8 mouse cellular contexts compared by ENCODE assay signal in genomic region chr1:166154162-166155112, GRCm38 (mm10). TPM values are rescaled to one million over a fixed set of nuclear protein-coding genes. Genes with fewer than 3 reads are reported as not detected.
DNase-seq lines count a peak whose midpoint lies in the region; ATAC-seq and TF ChIP-seq lines count a peak whose summit lies in the region.

No protein-coding gene starts in this region.

- H3K9ac ChIP-seq in forebrain, embryonic 16.5 days (replicated peaks; ENCODE audit: low read depth, low read length): no peak overlapping the region; the same call in 1 of the 2 replicates
- peak overlapping the region; percentile 27 for H3K9ac ChIP-seq in lung, embryonic 16.5 days (ENCODE audit: low read length)

- intact Hi-C loops in heart, postnatal 36 days (cut with DNase I): loop anchor here (1.0 to 10.0 kb wide), 5 partner anchors 187 to 500 kb away; no protein-coding TSS in a partner anchor

- H3K9me3 ChIP-seq in forebrain, embryonic 16.5 days (ENCODE audit: control insufficient read depth, low read length): no peaks in the 10 kb centered on the region
- no peaks in the 10 kb centered on the region for H3K9me3 ChIP-seq in lung, embryonic 16.5 days (ENCODE audit: control insufficient read depth, low read length)

- no peak overlapping the region for H3K27ac ChIP-seq in forebrain, embryonic 16.5 days (ENCODE audit: low read length)
- H3K27ac ChIP-seq in lung, embryonic 16.5 days (ENCODE audit: low read length): no peak overlapping the region
- no peak overlapping the region for H3K27ac ChIP-seq in thymus, adult 2 months (ENCODE audit: control insufficient read depth, insufficient read depth, low read length)

- peak; percentile 78 for DNase-seq in MN1 (ENCODE audit: low spot score)
- peak; percentile 78 to 87 for DNase-seq in cerebellum, adult 18-20 months
- peak; percentile 73 to 85 for DNase-seq in heart, postnatal 36 days
- DNase-seq in layer of hippocampus, adult 8-10 months (ENCODE audit: low spot score in 2 of 2): peak; percentile 35 to 74
- peak; percentile 41 for DNase-seq in ovary, postnatal 10 days (ENCODE audit: low spot score)
- peak; percentile 87 for DNase-seq in thymus, adult 2 months

- peak; percentile 90 for TF ChIP-seq CTCF in thymus, adult 2 months (IDR thresholded peaks at IDR 0.05; ENCODE audit: borderline replicate concordance, control insufficient read depth, extremely low read depth, insufficient read depth, low read length, poor library complexity)

- TF ChIP-seq POLR2A in thymus, adult 2 months (IDR thresholded peaks at IDR 0.05; ENCODE audit: control insufficient read depth, extremely low read depth, insufficient read depth, low read length, poor library complexity): no peak

- no peak overlapping the region for H3K4me3 ChIP-seq in forebrain, embryonic 16.5 days (replicated peaks; ENCODE audit: low read length)
- H3K4me3 ChIP-seq in lung, embryonic 16.5 days (ENCODE audit: low read length): peak overlapping the region; percentile 39
- no peak overlapping the region for H3K4me3 ChIP-seq in thymus, adult 2 months (ENCODE audit: control insufficient read depth, insufficient read depth, low read length)

- ATAC-seq in forebrain, embryonic 16.5 days: peak; percentile 59
- ATAC-seq in lung, embryonic 16.5 days (ENCODE audit: low read depth): peak; percentile 63

- peak overlapping the region; percentile 38 for H3K4me2 ChIP-seq in forebrain, embryonic 16.5 days (ENCODE audit: low read length)
- peak overlapping the region; percentile 71 for H3K4me2 ChIP-seq in lung, embryonic 16.5 days (ENCODE audit: low read depth, low read length)

- H3K4me1 ChIP-seq in forebrain, embryonic 16.5 days (replicated peaks; ENCODE audit: control insufficient read depth, insufficient read depth, low read length): no peaks in the 10 kb centered on the region; the same call in 1 of the 2 replicates
- peaks cover 4% of the 10 kb centered on the region; the same call in 1 of the 2 replicates for H3K4me1 ChIP-seq in lung, embryonic 16.5 days (replicated peaks; ENCODE audit: control insufficient read depth, insufficient read depth, low read length)
- no peaks in the 10 kb centered on the region; the same call in 1 of the 2 replicates for H3K4me1 ChIP-seq in thymus, adult 2 months (replicated peaks; ENCODE audit: control insufficient read depth, insufficient read depth, low read length)

- peaks cover 8% of the 10 kb centered on the region; the same call in 1 of the 2 replicates for H3K27me3 ChIP-seq in forebrain, embryonic 16.5 days (replicated peaks; ENCODE audit: control insufficient read depth, insufficient read depth, low read length)
- peaks cover 23% of the 10 kb centered on the region for H3K27me3 ChIP-seq in lung, embryonic 16.5 days (ENCODE audit: control insufficient read depth, insufficient read depth, low read depth, low read length)
- peaks cover 3% of the 10 kb centered on the region; the same call in 1 of the 2 replicates for H3K27me3 ChIP-seq in thymus, adult 2 months (ENCODE audit: control insufficient read depth, insufficient read depth, low read length)

- WGBS in forebrain, embryonic 16.5 days: 20% methylated on average over 29 of the region's 29 CpGs
- 6% methylated on average over 29 of the region's 29 CpGs for WGBS in lung, embryonic 16.5 days
- 18% methylated on average over 29 of the region's 29 CpGs for WGBS in thymus, adult 2 months

- H3K36me3 ChIP-seq in forebrain, embryonic 16.5 days (ENCODE audit: control insufficient read depth, insufficient read depth): no peaks in the 10 kb centered on the region
- no peaks in the 10 kb centered on the region for H3K36me3 ChIP-seq in lung, embryonic 16.5 days (ENCODE audit: control insufficient read depth, insufficient read depth, low read length)
- no peaks in the 10 kb centered on the region for H3K36me3 ChIP-seq in thymus, adult 2 months (ENCODE audit: control insufficient read depth, insufficient read depth, low read length)

RNA-seq across cellular contexts. Expression of gene Gpa33, which starts 24.4 kb away (rescaled TPM):
- not detected in 2 replicates for polyA plus RNA-seq in forebrain, embryonic 16.5 days (2015; fragmentation: Nextera tagmentation; extraction: Ambion mirVana)
- not detected for total RNA-seq in heart, postnatal 36 days (2021)
- total RNA-seq in layer of hippocampus, adult 8-10 months (2022): under 1 TPM in 1 of 4 experiments, not detected in 3; 0.17 TPM
- 0.18 and 0.25 TPM in 2 replicates for polyA plus RNA-seq in lung, embryonic 16.5 days (2015; fragmentation: Nextera tagmentation; extraction: Ambion mirVana)
- polyA plus RNA-seq in thymus, adult 2 months (2012; rRNA removed): 3.8 TPM in 2 replicates

RNA-seq across cellular contexts. Expression of gene Dusp27, which starts 26.7 kb away (rescaled TPM):
- polyA plus RNA-seq in forebrain, embryonic 16.5 days (2015; fragmentation: Nextera tagmentation; extraction: Ambion mirVana): 1.1 and 1.3 TPM in 2 replicates
- total RNA-seq in heart, postnatal 36 days (2021): 10 to 100 TPM; 40.7 to 44.9 TPM
- total RNA-seq in layer of hippocampus, adult 8-10 months (2022): under 1 TPM in 3 of 4 experiments, not detected in 1; 0.12 to 0.20 (median 0.20) TPM
- polyA plus RNA-seq in lung, embryonic 16.5 days (2015; fragmentation: Nextera tagmentation; extraction: Ambion mirVana): 3.3 and 3.7 TPM in 2 replicates
- polyA plus RNA-seq in thymus, adult 2 months (2012; rRNA removed): 0.08 and 0.32 TPM in 2 replicates
